In the genomic region with DNA sequence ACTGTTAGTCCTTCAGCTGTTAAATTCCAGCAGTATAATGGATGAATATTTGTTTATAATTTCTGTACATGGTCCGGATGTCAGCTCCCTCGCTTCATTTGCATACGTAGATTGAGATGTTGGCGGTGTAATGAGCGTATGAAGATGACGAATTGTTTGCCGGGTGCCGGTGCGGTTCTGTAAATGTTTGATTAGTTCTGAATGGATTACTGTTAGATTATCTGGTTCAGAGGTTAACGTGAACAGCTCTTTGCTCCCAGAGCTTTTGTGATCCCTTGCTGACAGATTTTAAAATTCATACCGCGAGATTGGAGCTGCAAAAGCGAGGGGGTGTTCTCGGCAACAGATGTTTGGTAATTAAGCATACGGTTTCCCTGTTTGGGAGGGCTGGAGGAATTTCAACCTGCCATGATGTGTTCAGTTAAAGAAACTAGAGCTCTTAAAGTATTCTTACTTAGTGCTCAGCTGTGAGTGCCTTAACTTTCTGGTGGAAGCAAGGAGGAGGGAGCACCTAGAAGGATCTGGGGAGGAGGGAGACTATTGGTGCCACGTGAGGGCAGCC, we compare ENCODE assay signal across 12 mouse cellular contexts.
DNase-seq lines count a peak whose midpoint lies in the region; ATAC-seq and TF ChIP-seq lines count a peak whose summit lies in the region.
"Had no signal": no experiment of that assay in that cellular context is flagged by ENCODE, and none has a peak within 500 bp of the region (broad histone marks: within the 10 kb centered on the region; RNA-seq: fewer than 3 reads in every experiment).

No protein-coding gene starts in this region.

- ATAC-seq in forebrain, embryonic 16.5 days = no peak
- no peak for ATAC-seq in forebrain, embryonic 15.5 days (replicated peaks)

- intact Hi-C loops in left cerebral cortex, postnatal 25 days (cut with DNase I) = loop anchor here (5.0 kb wide), 1 partner anchor 81 kb away; no protein-coding TSS in a partner anchor
- intact Hi-C loops in heart, postnatal 10 days (cut with DNase I) = no loop called here

- H3K36me3 ChIP-seq in forebrain, embryonic 16.5 days (ENCODE audit: control insufficient read depth, insufficient read depth) = no peaks in the 10 kb centered on the region
- no peaks in the 10 kb centered on the region for H3K36me3 ChIP-seq in forebrain, embryonic 15.5 days
- H3K36me3 ChIP-seq: embryonic facial prominence, embryonic 15.5 days had no signal

- peaks cover 69% of the 10 kb centered on the region for H3K27me3 ChIP-seq in forebrain, embryonic 16.5 days (replicated peaks; ENCODE audit: control insufficient read depth, insufficient read depth, low read length)
- H3K27me3 ChIP-seq in forebrain, embryonic 15.5 days = peaks cover 78% of the 10 kb centered on the region

- 47% methylated on average over 16 of the region's 16 CpGs for WGBS in forebrain, embryonic 16.5 days
- WGBS in forebrain, embryonic 15.5 days = 39% methylated on average over 16 of the region's 16 CpGs

- H3K4me2 ChIP-seq in forebrain, embryonic 16.5 days (ENCODE audit: low read length) = 0 out of 2 replicates have a peak overlapping the region, but pooled peaks have one; percentile 6
- H3K4me2 ChIP-seq in forebrain, embryonic 15.5 days (replicated peaks) = no peak overlapping the region
- H3K4me2 ChIP-seq: embryonic facial prominence, embryonic 15.5 days had no signal

- TF ChIP-seq CTCF in brain, embryonic 14.5 days (IDR thresholded peaks at IDR 0.05; ENCODE audit: borderline replicate concordance, extremely low read depth, insufficient read depth, insufficient read length) = no peak

- H3K27ac ChIP-seq in forebrain, embryonic 16.5 days (ENCODE audit: low read length) = no peak overlapping the region
- no peak overlapping the region for H3K27ac ChIP-seq in forebrain, embryonic 15.5 days (replicated peaks)
- H3K27ac ChIP-seq: embryonic facial prominence, embryonic 15.5 days; heart, adult 2 months had no signal

- H3K4me1 ChIP-seq in forebrain, embryonic 16.5 days (replicated peaks; ENCODE audit: control insufficient read depth, insufficient read depth, low read length) = peaks cover 25% of the 10 kb centered on the region
- peaks cover 31% of the 10 kb centered on the region for H3K4me1 ChIP-seq in forebrain, embryonic 15.5 days
- H3K4me1 ChIP-seq: embryonic facial prominence, embryonic 15.5 days had no signal

- no peak for TF ChIP-seq POLR2A in brain, embryonic 14.5 days (IDR thresholded peaks at IDR 0.05; ENCODE audit: borderline replicate concordance, extremely low read depth, insufficient read depth, insufficient read length, poor library complexity, severe bottlenecking)

- H3K4me3 ChIP-seq in forebrain, embryonic 16.5 days (replicated peaks; ENCODE audit: low read length) = no peak overlapping the region
- H3K4me3 ChIP-seq in forebrain, embryonic 15.5 days = no peak overlapping the region
- H3K4me3 ChIP-seq: embryonic facial prominence, embryonic 15.5 days; heart, adult 2 months had no signal

- peak; percentile 31 for DNase-seq in layer of hippocampus, adult 11-12 months (ENCODE audit: low spot score)
- DNase-seq in layer of hippocampus, postnatal 10 days (ENCODE audit: low spot score in 2 of 2) = no peak
- DNase-seq in brain, embryonic 14.5 days (ENCODE audit: low read depth) = peak; percentile 64
- peak; percentile 10 to 72 for DNase-seq in left cerebral cortex, postnatal 25 days (ENCODE audit: low spot score in 2 of 2)
- no peak for DNase-seq in heart, postnatal 10 days
- DNase-seq in embryo, embryonic 11 days = no peak
- DNase-seq: heart, adult 2 months; lung, adult 2 months; thymus, adult 18-20 months had no signal

- H3K9ac ChIP-seq in forebrain, embryonic 16.5 days (replicated peaks; ENCODE audit: low read depth, low read length) = no peak overlapping the region
- no peak overlapping the region for H3K9ac ChIP-seq in forebrain, embryonic 15.5 days (replicated peaks)
- H3K9ac ChIP-seq: embryonic facial prominence, embryonic 15.5 days had no signal

- no peaks in the 10 kb centered on the region for H3K9me3 ChIP-seq in forebrain, embryonic 16.5 days (ENCODE audit: control insufficient read depth, low read length)
- no peaks in the 10 kb centered on the region for H3K9me3 ChIP-seq in forebrain, embryonic 15.5 days
- H3K9me3 ChIP-seq: embryonic facial prominence, embryonic 15.5 days had no signal

Comparison
In these comparisons a context has a peak if more than half of its experiments do, and no peak if none do; other contexts are left out.
1. DNase-seq: peak in layer of hippocampus, adult 11-12 months (single experiment), brain, embryonic 14.5 days (single experiment) and left cerebral cortex, postnatal 25 days (2 of 2); none in layer of hippocampus, postnatal 10 days (0 of 2), heart, postnatal 10 days (0 of 2) and embryo, embryonic 11 days (single experiment).